Mouse (Mus musculus) hindbrain, postnatal 0 days (tissue): ENCODE measurements around the gene Foxp1. TPM values are rescaled to one million over a fixed set of nuclear protein-coding genes. Genes with fewer than 3 reads are reported as not detected.

Experiments used
- ATAC-seq: fragments of 200-750 bp; cut with Nextera tagmentation; 2 replicates; pipeline ENCODE4 v1.8.0; 2017; ENCODE audit warnings: mild to moderate bottlenecking, moderate TSS enrichment, moderate library complexity
- DNase-seq: peaks from one replicate; pipeline ENCODE4 v3.0.0-alpha.2; 2015; ENCODE audit warnings: low spot score
- H3K27ac ChIP-seq: fragments of 300-500 bp; sonication (generic); 2 replicates; pipeline ENCODE4 v1.5.1; 2014; ENCODE audit warnings: mild to moderate bottlenecking
- H3K27me3 ChIP-seq: fragments of 300-500 bp; sonication (generic); 2 replicates; pipeline ENCODE4 v1.6.1; 2014; ENCODE audit warnings: low read length, mixed read lengths; ENCODE audit not compliant: insufficient read depth
- H3K36me3 ChIP-seq: fragments of 300-500 bp; sonication (generic); 2 replicates; pipeline ENCODE4 v1.6.1; 2014; ENCODE audit warnings: low read length, mixed read lengths; ENCODE audit not compliant: insufficient read depth
- H3K4me1 ChIP-seq: fragments of 300-500 bp; sonication (generic); 2 replicates; pipeline ENCODE4 v1.6.1; 2014; ENCODE audit warnings: antibody characterized with exemption, low read length, mixed read lengths; ENCODE audit not compliant: insufficient read depth
- H3K4me2 ChIP-seq: fragments of 300-500 bp; sonication (generic); 2 replicates; pipeline ENCODE4 v1.6.1; 2014; ENCODE audit warnings: low read depth, mild to moderate bottlenecking, low read length, moderate library complexity, mixed read lengths
- H3K4me3 ChIP-seq: fragments of 300-500 bp; sonication (generic); 2 replicates; pipeline ENCODE4 v1.5.1; 2014; ENCODE audit warnings: low read length
- H3K9ac ChIP-seq: fragments of 300-500 bp; sonication (generic); replicated peaks from 2 replicates; pipeline ENCODE4 v1.6.1; 2014; ENCODE audit warnings: mild to moderate bottlenecking, low read length, moderate library complexity, mixed read lengths
- H3K9me3 ChIP-seq: fragments of 300-500 bp; sonication (generic); 2 replicates; pipeline ENCODE4 v1.6.1; 2016; ENCODE audit warnings: low read length, mixed read lengths
- CTCF ChIP-seq: IDR thresholded peaks from 2 replicates; pipeline ENCODE4 v1.5.1; 2016; ENCODE audit warnings: antibody characterized with exemption, control low read depth, low read depth
- WGBS: fragments of 180-500 bp; shearing (Covaris S2); extraction: QIAGEN DNeasy Blood & Tissue Kit; methylation state at CpG from one replicate; pipeline ENCODE4 v1.1.7; 2014; 5-methylcytosine and 5-hydroxymethylcytosine counted together
- polyA plus RNA-seq: library from polyadenylated mRNA; unstranded; fragments of >200 nt; fragmentation: Nextera tagmentation; extraction: Ambion mirVana; gene quantifications from 2 replicates; pipeline ENCODE4 v1.2.1, GENCODE M21; 2015
- total RNA-seq: library from RNA; depleted of rRNA; stranded (reverse); fragments of >200 nt; gene quantifications from 2 replicates; pipeline ENCODE4 v1.2.3, GENCODE M21; 2014

Foxp1 gene
- total and polyA plus RNA-seq, 2 experiments from 2014 or later: 53.6 to 54.8 TPM

DNA sequence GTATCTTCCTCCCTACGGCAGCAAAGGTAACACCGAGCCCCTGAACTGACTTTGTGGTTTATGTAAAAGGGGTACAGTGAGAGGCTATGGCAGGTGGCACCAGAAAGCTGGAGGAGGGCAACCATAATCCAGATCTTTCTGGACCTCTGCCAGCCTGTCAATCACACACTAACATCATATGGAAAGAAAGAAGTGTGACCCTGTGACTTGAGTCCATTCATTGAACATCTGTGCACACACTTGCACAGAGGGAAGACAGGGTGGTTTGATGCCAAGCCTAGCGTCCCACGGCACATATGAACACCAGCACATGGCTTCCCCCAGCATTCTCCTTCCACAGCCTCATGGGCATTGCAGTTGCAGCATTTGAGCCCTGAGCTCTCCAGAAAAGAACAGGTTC is 58.1 kb downstream of the Foxp1 start:
- Histone ChIP-seq H3K4me3 (no peak overlapping the region), H3K27ac (no peak overlapping the region), H3K9ac (no peak overlapping the region), H3K4me1 (no peaks in the 10 kb centered on the region; the same call in 1 of the 2 replicates), H3K9me3 (no peaks in the 10 kb centered on the region), H3K36me3 (no peaks in the 10 kb centered on the region), H3K27me3 (no peaks in the 10 kb centered on the region), H3K4me2 (no peak overlapping the region)
- DNase-seq: no peak
- no peak for TF ChIP-seq CTCF
- no peak for ATAC-seq
- 50% methylated on average over 4 of the region's 4 CpGs for WGBS

DNA sequence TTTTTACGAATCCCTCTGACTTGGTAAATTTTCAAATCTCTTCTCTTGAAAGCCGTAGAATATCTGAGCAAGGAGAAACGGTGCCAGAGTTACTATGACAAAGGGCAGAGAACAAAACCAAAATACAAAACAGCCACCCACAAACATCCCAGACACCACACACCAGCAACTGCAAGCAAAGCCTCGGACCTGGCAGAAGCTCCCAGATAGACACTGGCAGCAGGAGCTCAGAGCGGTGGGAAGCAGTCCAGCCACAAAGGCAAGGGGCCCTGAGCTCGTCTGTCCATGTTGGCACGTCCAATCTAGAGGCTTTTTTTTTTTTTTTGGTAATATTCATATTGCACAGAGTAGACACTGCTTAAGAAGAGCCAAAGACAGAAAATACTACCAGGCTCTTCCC is 58.6 kb downstream of the Foxp1 start:
- WGBS: 37% methylated on average over 7 of the region's 7 CpGs
- H3K4me3 ChIP-seq: no peak overlapping the region
- no peaks in the 10 kb centered on the region for H3K27me3 ChIP-seq
- H3K4me1 ChIP-seq: no peaks in the 10 kb centered on the region; the same call in 1 of the 2 replicates
- H3K27ac ChIP-seq: no peak overlapping the region
- DNase-seq: peak; percentile 61
- H3K9me3 ChIP-seq: no peaks in the 10 kb centered on the region
- ATAC-seq: no peak
- no peak for TF ChIP-seq CTCF
- no peaks in the 10 kb centered on the region for H3K36me3 ChIP-seq
- no peak overlapping the region for H3K9ac ChIP-seq
- H3K4me2 ChIP-seq: no peak overlapping the region

DNA sequence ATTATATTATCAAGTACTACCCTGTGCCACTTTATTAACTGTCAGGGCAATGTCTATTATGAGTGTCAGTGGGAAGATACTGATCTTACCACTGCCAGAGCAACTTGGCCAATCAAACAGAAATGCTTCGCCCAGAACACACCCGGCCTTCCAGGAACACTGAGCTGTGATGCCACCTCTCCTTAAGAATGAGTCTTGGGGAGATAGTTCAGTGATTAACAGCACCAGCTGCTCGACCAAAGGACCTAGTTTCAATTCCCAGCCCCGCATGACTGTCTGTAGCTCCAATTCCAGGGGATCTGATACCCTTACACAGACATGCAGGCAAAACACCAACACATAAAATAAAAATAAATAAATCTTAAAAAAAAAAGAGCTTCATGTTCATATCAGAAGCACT is 63.7 kb downstream of the Foxp1 start:
- ATAC-seq: no peak
- TF ChIP-seq CTCF: no peak
- H3K9me3 ChIP-seq: no peaks in the 10 kb centered on the region
- no peak overlapping the region for H3K9ac ChIP-seq
- H3K4me2 ChIP-seq: no peak overlapping the region
- no peak overlapping the region for H3K27ac ChIP-seq
- no peak for DNase-seq
- H3K36me3 ChIP-seq: no peaks in the 10 kb centered on the region
- no peaks in the 10 kb centered on the region for H3K27me3 ChIP-seq
- no peaks in the 10 kb centered on the region for H3K4me1 ChIP-seq
- no peak overlapping the region for H3K4me3 ChIP-seq
- 89% methylated on average over 4 of the region's 4 CpGs for WGBS

DNA sequence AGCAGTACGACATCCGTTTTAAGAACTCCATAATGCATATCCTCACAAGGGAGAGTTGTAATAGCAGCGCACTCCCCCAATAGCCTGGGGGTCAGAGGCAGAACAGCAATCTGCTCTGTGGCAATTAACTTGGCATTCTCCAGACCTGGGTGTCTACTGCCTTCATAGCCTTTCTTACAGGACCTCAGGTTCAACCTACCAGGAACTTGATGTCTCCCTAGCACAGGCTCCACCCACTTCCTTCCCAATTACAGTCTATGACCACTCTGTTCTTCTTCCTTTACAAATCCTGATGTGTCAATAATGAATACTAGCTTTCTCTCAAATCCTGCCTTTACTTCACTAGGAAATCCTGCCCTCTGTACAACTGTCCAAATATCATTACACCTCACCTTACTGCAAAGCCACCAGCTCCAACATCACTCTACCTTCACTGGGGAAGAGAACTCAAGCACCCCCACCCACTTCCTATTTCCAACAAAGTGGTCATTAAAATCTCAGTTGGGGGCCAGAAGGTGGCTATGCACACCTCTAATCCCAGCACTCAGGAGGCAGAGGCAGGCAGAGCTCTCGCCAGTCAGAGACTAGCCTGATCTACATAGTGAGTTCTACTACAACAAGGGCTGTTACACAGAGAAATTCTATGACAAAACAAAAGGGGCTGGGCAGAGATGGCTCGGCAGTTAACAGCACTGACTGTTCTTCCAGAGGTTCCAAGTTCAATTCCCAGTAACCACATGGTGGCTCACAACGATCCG is 68.6 kb downstream of the Foxp1 start:
- Histone ChIP-seq H3K27me3 (no peaks in the 10 kb centered on the region), H3K4me1 (no peaks in the 10 kb centered on the region), H3K36me3 (no peaks in the 10 kb centered on the region), H3K27ac (no peak overlapping the region), H3K4me2 (no peak overlapping the region), H3K9ac (no peak overlapping the region), H3K4me3 (no peak overlapping the region), H3K9me3 (no peaks in the 10 kb centered on the region)
- no peak for TF ChIP-seq CTCF
- ATAC-seq (no peak), DNase-seq (no peak)
- WGBS: 83% methylated on average over 7 of the region's 7 CpGs

DNA sequence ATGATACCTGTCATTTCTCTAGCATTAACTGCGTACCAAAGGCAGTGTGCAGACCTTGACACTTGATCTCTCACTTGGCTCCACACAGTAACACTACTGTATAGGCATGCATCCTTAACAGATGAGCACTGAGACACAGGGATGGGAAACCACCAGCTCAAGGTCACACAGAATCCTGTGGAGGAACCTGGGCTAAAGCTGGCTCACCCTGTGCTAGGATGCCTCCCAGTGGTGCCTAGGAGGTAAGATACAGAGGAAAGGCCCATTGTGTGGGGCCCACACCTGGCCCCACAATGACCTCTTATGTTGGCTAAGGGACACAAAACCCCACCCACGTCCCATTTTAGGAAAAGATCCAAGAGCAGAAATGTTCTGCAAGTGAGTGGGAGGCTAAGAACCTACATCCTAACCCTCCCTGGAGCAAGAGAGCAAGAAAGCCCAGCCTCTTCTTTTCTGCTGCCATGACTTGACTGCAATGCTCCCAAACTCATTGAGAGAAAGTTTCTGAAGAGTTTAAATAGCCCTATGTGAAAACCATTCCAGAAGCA is 69.8 kb downstream of the Foxp1 start:
- Histone ChIP-seq H3K9me3 (no peaks in the 10 kb centered on the region), H3K27me3 (no peaks in the 10 kb centered on the region), H3K4me2 (no peak overlapping the region), H3K27ac (no peak overlapping the region), H3K4me1 (no peaks in the 10 kb centered on the region), H3K36me3 (no peaks in the 10 kb centered on the region), H3K4me3 (no peak overlapping the region), H3K9ac (no peak overlapping the region)
- no peak for DNase-seq
- TF ChIP-seq CTCF: no peak; the same call in 1 of the 2 replicates
- WGBS: 78% methylated on average over 2 of the region's 2 CpGs
- ATAC-seq: no peak

DNA sequence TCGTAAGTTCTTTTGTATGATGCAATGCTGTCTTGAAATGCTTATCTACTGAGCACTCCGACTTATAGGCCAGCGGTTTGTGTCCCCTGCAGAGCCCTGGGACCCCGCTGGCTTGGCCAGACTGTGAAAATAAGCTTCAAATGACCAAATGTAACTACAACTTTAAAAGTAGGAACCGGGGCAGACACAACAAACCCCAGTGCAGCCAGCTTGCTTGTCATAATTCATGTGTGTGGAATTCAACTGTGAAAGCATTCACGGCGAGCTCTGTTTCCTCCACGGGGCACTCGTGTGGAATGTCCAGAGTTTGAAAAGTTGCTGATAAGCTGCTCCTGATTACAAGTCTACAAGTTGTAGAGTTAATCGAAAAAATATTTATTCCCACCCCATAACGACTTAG is 71.0 kb downstream of the Foxp1 start:
- H3K9me3 ChIP-seq: no peaks in the 10 kb centered on the region
- H3K4me3 ChIP-seq: no peak overlapping the region
- no peaks in the 10 kb centered on the region for H3K36me3 ChIP-seq
- DNase-seq (no peak), ATAC-seq (no peak)
- no peaks in the 10 kb centered on the region for H3K27me3 ChIP-seq
- no peak for TF ChIP-seq CTCF
- 52% methylated on average over 11 of the region's 11 CpGs for WGBS
- H3K4me2 ChIP-seq: no peak overlapping the region
- H3K4me1 ChIP-seq: no peaks in the 10 kb centered on the region
- H3K9ac ChIP-seq: no peak overlapping the region
- H3K27ac ChIP-seq: no peak overlapping the region

DNA sequence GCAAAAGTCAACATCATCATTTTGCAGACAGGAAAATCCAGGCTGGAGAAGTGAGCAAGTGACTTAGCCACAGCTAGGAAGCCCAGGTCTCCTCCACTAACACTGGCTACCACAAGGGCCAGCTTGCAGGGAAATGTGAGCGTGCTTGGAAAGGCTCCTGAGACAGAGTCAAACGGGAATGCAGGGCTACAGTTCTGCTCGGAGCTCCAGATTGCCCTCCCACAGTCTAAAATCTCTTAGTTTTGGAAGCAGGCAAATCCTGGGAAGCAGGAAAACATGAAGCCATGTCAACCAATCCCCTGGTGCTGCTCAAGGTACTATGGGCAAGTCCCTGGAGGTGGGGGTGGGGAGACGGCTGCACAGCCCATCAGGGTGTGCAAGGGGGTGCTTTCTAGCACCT is 75.1 kb downstream of the Foxp1 start:
- WGBS: 82% methylated on average over 4 of the region's 4 CpGs
- H3K27ac ChIP-seq: no peak overlapping the region
- no peak overlapping the region for H3K9ac ChIP-seq
- DNase-seq (no peak), ATAC-seq (no peak)
- H3K36me3 ChIP-seq: no peaks in the 10 kb centered on the region
- H3K9me3 ChIP-seq: no peaks in the 10 kb centered on the region
- H3K4me3 ChIP-seq: no peak overlapping the region
- no peak for TF ChIP-seq CTCF
- no peaks in the 10 kb centered on the region for H3K27me3 ChIP-seq
- no peak overlapping the region for H3K4me2 ChIP-seq
- H3K4me1 ChIP-seq: no peaks in the 10 kb centered on the region
